Mouse (Mus musculus): ENCODE results near the gene Rem1. TPM values are rescaled to one million over a fixed set of nuclear protein-coding genes. Genes with fewer than 3 reads are reported as not detected.
A peak's percentile ranks its signal among the peaks of the same experiment; 100 is the strongest.
"Not testable (repeated sequence)": the region's sequence is repeated elsewhere in the genome, so short reads cannot be mapped to it uniquely, and the experiment has no call there.

Rem1 gene
- polyA plus RNA-seq, 1 experiment from 2014 or later: 19.7 TPM

GRCm38 (mm10) chr2:152639406-152640113 lies 12.8 kb downstream of the Rem1 start:
- H3K36me3 ChIP-seq (ENCODE audit: control insufficient read depth, insufficient read depth, low read length): no peaks in the 10 kb centered on the region
- peak; percentile 58 for TF ChIP-seq EP300 (optimal IDR thresholded peaks at IDR 0.05)
- TF ChIP-seq CTCF (IDR thresholded peaks at IDR 0.05; ENCODE audit: low read depth): no peak
- H3K9me3 ChIP-seq (ENCODE audit: control insufficient read depth, low read length): no peaks in the 10 kb centered on the region
- H3K27ac ChIP-seq (replicated peaks): peak overlapping the region; percentile 79
- no peak overlapping the region for H3K9ac ChIP-seq (ENCODE audit: low read length)
- no peak overlapping the region for H3K4me3 ChIP-seq (ENCODE audit: low read depth, low read length)
- 24% methylated on average over 11 of the region's 11 CpGs for WGBS
- peaks cover 2% of the 10 kb centered on the region; the same call in 1 of the 2 replicates for H3K4me1 ChIP-seq (replicated peaks; ENCODE audit: control insufficient read depth, insufficient read depth)
- no peaks in the 10 kb centered on the region for H3K27me3 ChIP-seq (ENCODE audit: control insufficient read depth, insufficient read depth, low read length)
- DNase-seq (ENCODE audit: low spot score): peak; percentile 25
- H3K4me2 ChIP-seq (replicated peaks; ENCODE audit: low read depth): no peak overlapping the region
- peak; percentile 43 for ATAC-seq (ENCODE audit: low FRiP score, low TSS enrichment)

DNA sequence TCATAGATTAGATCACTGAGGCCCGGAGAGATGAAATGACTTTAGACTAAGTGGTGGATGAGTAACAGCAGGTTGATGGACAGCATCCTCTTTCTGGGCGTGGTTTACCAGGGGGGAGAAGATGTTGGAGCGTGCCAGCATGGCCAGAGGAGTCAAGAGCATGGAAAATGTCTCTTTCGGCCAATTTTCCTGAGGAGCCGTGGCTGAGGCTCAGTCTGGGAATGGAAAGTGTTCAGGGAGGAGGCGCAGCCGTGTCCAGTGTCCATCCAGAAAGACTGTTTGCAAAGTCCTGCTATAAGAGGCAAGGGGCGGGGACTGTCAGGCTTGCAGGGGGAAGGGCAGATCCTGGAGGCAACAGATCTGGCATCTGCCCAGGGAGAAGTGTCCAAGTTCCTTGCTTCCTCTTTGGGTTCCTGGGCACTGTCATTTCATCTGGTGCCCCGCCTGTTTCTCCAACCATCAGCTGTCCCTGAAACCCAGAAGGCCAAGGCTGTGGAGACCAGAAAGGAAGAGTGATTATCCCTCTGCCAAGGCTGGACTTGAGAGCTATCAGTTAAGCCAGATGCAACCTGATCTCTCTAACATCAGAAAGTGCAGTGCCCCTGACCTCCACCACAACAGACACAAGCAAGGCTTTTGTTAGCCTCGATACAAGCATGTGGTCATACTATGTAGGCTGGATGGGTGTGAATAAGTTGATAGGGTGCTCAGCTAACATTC lies 26.3 kb downstream of the Rem1 start:
- peak; percentile 26 for DNase-seq (ENCODE audit: low spot score)

GRCm38 (mm10) chr2:152653874-152654715 lies 27.3 kb downstream of the Rem1 start:
- DNase-seq (ENCODE audit: low spot score) (no peak), ATAC-seq (ENCODE audit: low FRiP score, low TSS enrichment) (no peak; the same call in 1 of the 2 replicates)
- Histone ChIP-seq H3K27me3 (ENCODE audit: control insufficient read depth, insufficient read depth, low read length) (no peaks in the 10 kb centered on the region), H3K27ac (replicated peaks) (no peak overlapping the region), H3K9ac (ENCODE audit: low read length) (no peak overlapping the region), H3K36me3 (ENCODE audit: control insufficient read depth, insufficient read depth, low read length) (no peaks in the 10 kb centered on the region), H3K4me3 (ENCODE audit: low read depth, low read length) (no peak overlapping the region), H3K4me2 (replicated peaks; ENCODE audit: low read depth) (no peak overlapping the region), H3K4me1 (replicated peaks; ENCODE audit: control insufficient read depth, insufficient read depth) (no peaks in the 10 kb centered on the region), H3K9me3 (ENCODE audit: control insufficient read depth, low read length) (no peaks in the 10 kb centered on the region)
- 39% methylated on average over 14 of the region's 14 CpGs for WGBS
- no peak for TF ChIP-seq CTCF (IDR thresholded peaks at IDR 0.05; ENCODE audit: low read depth)
- TF ChIP-seq EP300 (optimal IDR thresholded peaks at IDR 0.05): no peak

More for the DNA sequence above, 26.3 kb downstream of the Rem1 start:
- H3K27ac ChIP-seq (replicated peaks): peak overlapping the region; percentile 61; the same call in 1 of the 2 replicates
- no peak overlapping the region for H3K4me2 ChIP-seq (replicated peaks; ENCODE audit: low read depth)
- no peaks in the 10 kb centered on the region for H3K27me3 ChIP-seq (ENCODE audit: control insufficient read depth, insufficient read depth, low read length)
- TF ChIP-seq CTCF (IDR thresholded peaks at IDR 0.05; ENCODE audit: low read depth) (no peak; the same call in 1 of the 2 replicates), EP300 (optimal IDR thresholded peaks at IDR 0.05) (no peak)
- no peak overlapping the region for H3K4me3 ChIP-seq (ENCODE audit: low read depth, low read length)
- H3K9ac ChIP-seq (ENCODE audit: low read length): no peak overlapping the region
- WGBS: 35% methylated on average over 10 of the region's 10 CpGs
- ATAC-seq (ENCODE audit: low FRiP score, low TSS enrichment): peak; percentile 74
- no peaks in the 10 kb centered on the region for H3K36me3 ChIP-seq (ENCODE audit: control insufficient read depth, insufficient read depth, low read length)
- H3K4me1 ChIP-seq (replicated peaks; ENCODE audit: control insufficient read depth, insufficient read depth): no peaks in the 10 kb centered on the region
- H3K9me3 ChIP-seq (ENCODE audit: control insufficient read depth, low read length): no peaks in the 10 kb centered on the region

GRCm38 (mm10) chr2:152657398-152657797 lies 30.6 kb downstream of the Rem1 start:
- no peaks in the 10 kb centered on the region for H3K9me3 ChIP-seq (ENCODE audit: control insufficient read depth, low read length)
- H3K36me3 ChIP-seq (ENCODE audit: control insufficient read depth, insufficient read depth, low read length): no peaks in the 10 kb centered on the region
- H3K27ac ChIP-seq (replicated peaks): no peak overlapping the region
- no peaks in the 10 kb centered on the region for H3K27me3 ChIP-seq (ENCODE audit: control insufficient read depth, insufficient read depth, low read length)
- DNase-seq (ENCODE audit: low spot score) (peak; percentile 46), ATAC-seq (ENCODE audit: low FRiP score, low TSS enrichment) (no peak)
- no peak overlapping the region for H3K4me2 ChIP-seq (replicated peaks; ENCODE audit: low read depth)
- WGBS: 61% methylated on average over 10 of the region's 10 CpGs
- no peak overlapping the region for H3K9ac ChIP-seq (ENCODE audit: low read length)
- TF ChIP-seq CTCF (IDR thresholded peaks at IDR 0.05; ENCODE audit: low read depth) (peak; percentile 69), EP300 (optimal IDR thresholded peaks at IDR 0.05) (no peak)
- H3K4me3 ChIP-seq (ENCODE audit: low read depth, low read length): no peak overlapping the region
- H3K4me1 ChIP-seq (replicated peaks; ENCODE audit: control insufficient read depth, insufficient read depth): no peaks in the 10 kb centered on the region

GRCm38 (mm10) chr2:152661163-152661562 lies 34.4 kb downstream of the Rem1 start:
- no peak overlapping the region for H3K4me2 ChIP-seq (replicated peaks; ENCODE audit: low read depth)
- DNase-seq (ENCODE audit: low spot score) (no peak), ATAC-seq (ENCODE audit: low FRiP score, low TSS enrichment) (no peak)
- 72% methylated on average over 6 of the region's 6 CpGs for WGBS
- H3K4me1 ChIP-seq (replicated peaks; ENCODE audit: control insufficient read depth, insufficient read depth): no peaks in the 10 kb centered on the region
- no peak overlapping the region for H3K4me3 ChIP-seq (ENCODE audit: low read depth, low read length)
- TF ChIP-seq CTCF (IDR thresholded peaks at IDR 0.05; ENCODE audit: low read depth): no peak
- no peak for TF ChIP-seq EP300 (optimal IDR thresholded peaks at IDR 0.05)
- no peaks in the 10 kb centered on the region for H3K36me3 ChIP-seq (ENCODE audit: control insufficient read depth, insufficient read depth, low read length)
- H3K27ac ChIP-seq (replicated peaks): no peak overlapping the region
- H3K27me3 ChIP-seq (ENCODE audit: control insufficient read depth, insufficient read depth, low read length): no peaks in the 10 kb centered on the region
- no peak overlapping the region for H3K9ac ChIP-seq (ENCODE audit: low read length)
- no peaks in the 10 kb centered on the region for H3K9me3 ChIP-seq (ENCODE audit: control insufficient read depth, low read length)

DNA sequence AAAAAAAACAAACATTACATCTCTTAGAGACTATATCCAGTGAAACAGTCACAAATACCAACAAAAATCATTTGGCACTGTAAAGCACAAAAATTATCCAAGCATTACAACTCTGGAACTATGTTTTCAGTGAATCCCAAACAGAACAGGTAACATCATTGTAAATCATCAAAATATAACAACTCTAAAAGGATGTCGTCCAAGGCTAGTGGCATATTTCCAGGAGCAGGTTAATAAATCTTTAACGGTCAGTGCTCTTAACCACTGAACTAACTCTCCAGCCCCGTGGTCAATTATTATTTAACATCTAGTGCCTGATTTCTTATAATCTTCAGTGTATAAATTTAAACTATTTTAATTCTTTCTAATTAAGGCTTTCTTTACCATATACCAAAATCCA lies 39.4 kb downstream of the Rem1 start:
- ATAC-seq (ENCODE audit: low FRiP score, low TSS enrichment); H3K4me3 ChIP-seq (ENCODE audit: low read depth, low read length); H3K27ac ChIP-seq (replicated peaks); H3K4me1 ChIP-seq (replicated peaks; ENCODE audit: control insufficient read depth, insufficient read depth); H3K36me3 ChIP-seq (ENCODE audit: control insufficient read depth, insufficient read depth, low read length); H3K9ac ChIP-seq (ENCODE audit: low read length); H3K27me3 ChIP-seq (ENCODE audit: control insufficient read depth, insufficient read depth, low read length); H3K4me2 ChIP-seq (replicated peaks; ENCODE audit: low read depth); H3K9me3 ChIP-seq (ENCODE audit: control insufficient read depth, low read length); DNase-seq (ENCODE audit: low spot score): not testable (repeated sequence)
- 61% methylated on average over 3 of the region's 3 CpGs for WGBS
